Mouse (Mus musculus): ENCODE results near the gene Rassf1. TPM values are rescaled to one million over a fixed set of nuclear protein-coding genes. Genes with fewer than 3 reads are reported as not detected.

The Rassf1 gene
- total RNA-seq, 1 experiment from 2014 or later, result 83.9 TPM

GRCm38 (mm10) chr9:107593101-107593976, 42.0 kb downstream of the Rassf1 start:
- peak; percentile 20; the same call in 1 of the 2 replicates for ATAC-seq (replicated peaks; ENCODE audit: insufficient number of reproducible peaks, low FRiP score, low TSS enrichment, poor library complexity, severe bottlenecking)

GRCm38 (mm10) chr9:107594281-107595062, 43.1 kb downstream of the Rassf1 start:
- ATAC-seq (replicated peaks; ENCODE audit: insufficient number of reproducible peaks, low FRiP score, low TSS enrichment, poor library complexity, severe bottlenecking), result no peak

- no peak for ATAC-seq (replicated peaks; ENCODE audit: insufficient number of reproducible peaks, low FRiP score, low TSS enrichment, poor library complexity, severe bottlenecking)
Observed at GRCm38 (mm10) chr9:107596619-107597569, 45.5 kb downstream of the Rassf1 start.

- no peak for ATAC-seq (replicated peaks; ENCODE audit: insufficient number of reproducible peaks, low FRiP score, low TSS enrichment, poor library complexity, severe bottlenecking)
Observed at GRCm38 (mm10) chr9:107598385-107598784, 47.0 kb downstream of the Rassf1 start.

GRCm38 (mm10) chr9:107599433-107599832, 48.1 kb downstream of the Rassf1 start:
- no peak for ATAC-seq (replicated peaks; ENCODE audit: insufficient number of reproducible peaks, low FRiP score, low TSS enrichment, poor library complexity, severe bottlenecking)

- ATAC-seq (replicated peaks; ENCODE audit: insufficient number of reproducible peaks, low FRiP score, low TSS enrichment, poor library complexity, severe bottlenecking), result no peak
Observed at GRCm38 (mm10) chr9:107599842-107600241, 48.5 kb downstream of the Rassf1 start.

GRCm38 (mm10) chr9:107600745-107601144, 49.4 kb downstream of the Rassf1 start:
- ATAC-seq (replicated peaks; ENCODE audit: insufficient number of reproducible peaks, low FRiP score, low TSS enrichment, poor library complexity, severe bottlenecking), result no peak

GRCm38 (mm10) chr9:107601275-107601674, 49.9 kb downstream of the Rassf1 start:
- no peak for ATAC-seq (replicated peaks; ENCODE audit: insufficient number of reproducible peaks, low FRiP score, low TSS enrichment, poor library complexity, severe bottlenecking)

- ATAC-seq (replicated peaks; ENCODE audit: insufficient number of reproducible peaks, low FRiP score, low TSS enrichment, poor library complexity, severe bottlenecking), result peak; percentile 73
Observed at GRCm38 (mm10) chr9:107602068-107602648, 50.8 kb downstream of the Rassf1 start.

- no peak for ATAC-seq (replicated peaks; ENCODE audit: insufficient number of reproducible peaks, low FRiP score, low TSS enrichment, poor library complexity, severe bottlenecking)
Observed at GRCm38 (mm10) chr9:107603251-107603650, 51.9 kb downstream of the Rassf1 start.

- no peak for ATAC-seq (replicated peaks; ENCODE audit: insufficient number of reproducible peaks, low FRiP score, low TSS enrichment, poor library complexity, severe bottlenecking)
Observed at GRCm38 (mm10) chr9:107605041-107605661, 53.8 kb downstream of the Rassf1 start.

- no peak for ATAC-seq (replicated peaks; ENCODE audit: insufficient number of reproducible peaks, low FRiP score, low TSS enrichment, poor library complexity, severe bottlenecking)
Observed at GRCm38 (mm10) chr9:107606591-107606990, 55.2 kb downstream of the Rassf1 start.

GRCm38 (mm10) chr9:107607036-107607435, 55.7 kb downstream of the Rassf1 start:
- no peak for ATAC-seq (replicated peaks; ENCODE audit: insufficient number of reproducible peaks, low FRiP score, low TSS enrichment, poor library complexity, severe bottlenecking)

GRCm38 (mm10) chr9:107607653-107608245, 56.4 kb downstream of the Rassf1 start:
- ATAC-seq (replicated peaks; ENCODE audit: insufficient number of reproducible peaks, low FRiP score, low TSS enrichment, poor library complexity, severe bottlenecking), result no peak

GRCm38 (mm10) chr9:107608741-107609432, 57.5 kb downstream of the Rassf1 start, which contains the start of gene Sema3b:
TSS of gene Sema3b (minus strand) at chr9:107609229.
- no peak for ATAC-seq (replicated peaks; ENCODE audit: insufficient number of reproducible peaks, low FRiP score, low TSS enrichment, poor library complexity, severe bottlenecking)

- ATAC-seq (replicated peaks; ENCODE audit: insufficient number of reproducible peaks, low FRiP score, low TSS enrichment, poor library complexity, severe bottlenecking), result no peak
Observed at GRCm38 (mm10) chr9:107609433-107609830, 58.1 kb downstream of the Rassf1 start.
